Mouse (Mus musculus) heart, adult 9 months (tissue): ENCODE measurements around the gene Sec1.

Experiments used
- DNase-seq, 2 experiments: peaks; one replicate each; pipeline ENCODE4 v3.0.0; 2022; ENCODE audit warnings: low spot score in 2 of 2

Gene Sec1

DNA sequence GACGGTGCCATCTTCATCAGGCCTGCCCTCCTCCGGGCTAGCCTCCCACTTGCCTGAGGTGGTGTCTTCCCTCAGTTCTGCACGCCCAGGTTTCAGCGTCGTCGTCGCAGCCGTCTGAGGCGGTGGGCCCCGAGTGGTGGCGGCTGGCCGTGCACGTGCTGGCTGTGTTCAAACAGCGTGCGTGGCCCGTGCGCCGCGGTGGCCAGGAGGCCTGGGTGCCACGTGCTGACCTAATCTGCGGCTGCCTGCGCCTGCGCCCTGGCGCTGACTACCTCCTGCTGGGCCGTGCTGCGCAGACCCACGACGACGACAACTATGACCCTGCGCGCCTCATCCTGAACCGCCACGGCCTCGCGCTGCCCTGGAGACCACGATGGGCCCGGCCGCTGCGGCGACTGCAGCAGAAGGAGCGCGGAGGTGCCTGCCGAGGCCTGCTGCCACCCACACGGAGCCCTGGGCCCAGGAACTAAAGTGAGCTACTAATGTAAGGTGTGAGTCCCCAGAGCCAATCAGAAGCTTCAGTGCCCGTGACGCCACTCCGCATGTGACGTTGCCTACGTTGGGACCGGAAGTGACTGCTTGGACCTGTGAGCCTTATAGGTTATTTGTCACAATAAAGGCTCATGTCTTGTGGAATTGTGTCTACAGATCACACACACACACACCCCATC, at the start of gene Sec1:
Sec1 (minus strand) TSS at position 482 of the 671 bp plus-strand sequence.
- DNase-seq: no peak

DNA sequence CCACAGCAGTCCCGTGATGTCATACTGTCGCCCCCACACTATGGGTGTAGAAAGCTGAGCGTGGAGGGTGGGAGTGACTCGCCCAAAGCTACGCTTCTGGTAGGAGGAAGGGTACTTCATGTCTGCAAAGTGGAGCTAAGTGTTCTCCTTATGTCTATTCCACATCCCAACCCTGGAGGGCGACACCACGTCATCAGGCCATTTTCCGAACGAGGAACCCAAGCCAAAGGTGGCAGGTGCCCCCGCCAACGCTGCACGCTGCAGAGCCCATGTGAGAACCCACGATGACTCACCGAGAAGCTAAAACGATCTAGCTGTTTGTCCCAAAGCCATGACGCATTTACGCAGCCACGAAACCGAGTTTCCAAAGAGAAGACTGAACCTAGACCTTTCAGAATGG, 48.1 kb upstream of the Sec1 start:
- DNase-seq: no peak

DNA sequence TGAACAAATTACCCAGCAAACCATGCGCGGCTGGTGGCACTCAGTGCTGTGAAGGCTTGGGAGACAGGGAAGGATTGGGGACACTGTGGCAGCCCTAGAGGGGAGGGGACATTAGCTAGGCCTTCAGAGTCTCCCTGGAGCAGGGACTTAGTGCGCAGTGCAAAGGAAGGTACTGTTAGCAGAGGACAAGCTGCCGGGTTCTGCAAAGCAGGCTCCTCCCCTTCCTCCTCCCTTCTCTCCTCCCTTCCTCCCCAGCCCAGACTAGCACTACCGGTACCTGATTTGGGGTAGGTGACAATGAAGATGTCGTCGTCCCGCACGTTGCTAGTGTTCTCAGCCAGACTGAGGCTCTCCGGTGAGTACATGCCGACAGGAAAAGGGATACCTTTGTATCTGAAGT, 47.6 kb upstream of the Sec1 start:
- DNase-seq: no peak

DNA sequence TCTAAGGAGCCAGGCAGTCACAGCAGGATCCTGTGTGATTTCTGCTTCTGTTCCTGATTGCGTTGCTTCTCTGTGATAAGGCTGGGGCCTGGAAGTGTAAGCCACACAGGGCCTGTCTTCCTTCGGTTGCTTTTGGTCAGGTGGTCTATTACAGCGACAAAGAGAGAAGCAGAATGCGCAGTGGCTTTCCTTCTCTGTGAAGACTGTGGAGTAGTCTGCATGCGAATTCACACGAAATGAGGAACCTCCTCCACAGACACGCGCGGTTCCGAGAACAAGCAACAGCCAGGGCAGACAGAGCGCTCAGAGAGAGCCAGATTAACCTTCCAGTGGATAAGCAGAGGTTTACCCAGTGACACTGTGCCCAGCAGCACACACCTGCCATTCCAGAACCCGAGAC, 47.1 kb upstream of the Sec1 start:
- no peak for DNase-seq

DNA sequence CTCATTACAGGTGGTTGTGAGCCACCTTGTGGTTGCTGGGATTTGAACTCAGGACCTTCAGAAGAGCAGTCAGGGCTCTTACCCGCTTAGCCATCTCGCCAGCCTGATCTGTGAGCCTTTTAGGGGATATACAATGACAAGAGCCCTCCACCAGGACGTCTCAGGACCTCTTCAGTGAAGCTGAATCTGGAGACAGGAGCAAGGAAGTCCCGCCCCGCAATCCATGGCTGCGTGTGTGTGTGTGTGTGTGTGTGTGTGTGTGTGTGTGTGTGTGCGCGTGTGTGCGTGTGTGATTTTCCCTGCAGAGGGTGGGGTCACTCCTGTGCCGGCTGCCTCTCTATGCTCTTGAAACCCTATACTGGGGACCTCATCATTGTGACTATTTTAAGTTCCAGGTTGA, 45.6 kb upstream of the Sec1 start:
- no peak for DNase-seq

DNA sequence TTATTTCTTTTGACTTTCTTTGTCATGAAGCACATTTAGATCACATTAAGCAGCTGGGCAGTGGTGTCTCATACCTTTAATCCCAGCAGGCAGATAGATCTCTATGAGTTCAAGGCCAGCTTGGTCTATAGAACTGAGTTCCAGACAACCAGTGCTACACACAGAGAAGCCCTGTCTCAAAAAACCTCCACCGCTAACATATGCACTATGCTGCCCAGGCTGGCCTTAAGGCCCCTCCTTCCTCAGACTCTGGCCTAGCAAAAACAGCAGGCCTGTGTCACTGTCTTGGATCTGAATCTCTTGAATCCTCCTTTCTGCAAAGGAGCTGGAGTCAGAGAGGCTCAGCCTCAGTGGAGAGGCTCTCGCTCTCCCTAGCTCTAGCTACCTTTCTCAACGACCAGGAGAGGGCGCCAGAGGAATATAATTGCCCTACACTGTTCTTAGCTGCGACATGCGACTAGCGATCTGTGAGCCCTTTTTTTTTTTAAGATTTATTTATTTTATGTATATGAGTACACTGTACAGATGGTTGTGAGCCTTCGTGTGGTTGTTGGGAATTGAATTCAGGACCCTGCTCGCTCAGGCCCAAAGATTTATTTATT, 45.1 kb upstream of the Sec1 start:
- peak in 1 of 2 experiments; percentile 67 for DNase-seq

DNA sequence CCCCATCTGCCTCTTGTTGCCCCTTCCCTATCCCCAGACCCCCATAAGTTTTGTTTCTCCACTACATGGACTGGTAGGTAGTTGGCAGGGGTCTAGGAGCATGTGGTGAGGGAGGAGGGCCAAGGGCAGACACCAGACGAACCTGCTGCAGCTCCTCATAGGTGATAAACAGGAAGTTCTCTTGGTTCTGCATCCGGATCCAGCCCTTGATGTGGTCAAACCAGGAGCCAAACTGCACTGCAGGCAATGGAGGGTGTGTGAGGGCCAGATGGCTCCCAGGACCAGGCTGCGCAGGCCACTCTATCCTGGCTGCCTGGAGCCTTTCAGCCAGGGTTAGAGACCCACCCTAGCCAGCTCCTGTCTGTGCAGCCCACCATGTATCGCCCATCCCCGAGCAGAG, 39.3 kb upstream of the Sec1 start:
- DNase-seq: no peak

DNA sequence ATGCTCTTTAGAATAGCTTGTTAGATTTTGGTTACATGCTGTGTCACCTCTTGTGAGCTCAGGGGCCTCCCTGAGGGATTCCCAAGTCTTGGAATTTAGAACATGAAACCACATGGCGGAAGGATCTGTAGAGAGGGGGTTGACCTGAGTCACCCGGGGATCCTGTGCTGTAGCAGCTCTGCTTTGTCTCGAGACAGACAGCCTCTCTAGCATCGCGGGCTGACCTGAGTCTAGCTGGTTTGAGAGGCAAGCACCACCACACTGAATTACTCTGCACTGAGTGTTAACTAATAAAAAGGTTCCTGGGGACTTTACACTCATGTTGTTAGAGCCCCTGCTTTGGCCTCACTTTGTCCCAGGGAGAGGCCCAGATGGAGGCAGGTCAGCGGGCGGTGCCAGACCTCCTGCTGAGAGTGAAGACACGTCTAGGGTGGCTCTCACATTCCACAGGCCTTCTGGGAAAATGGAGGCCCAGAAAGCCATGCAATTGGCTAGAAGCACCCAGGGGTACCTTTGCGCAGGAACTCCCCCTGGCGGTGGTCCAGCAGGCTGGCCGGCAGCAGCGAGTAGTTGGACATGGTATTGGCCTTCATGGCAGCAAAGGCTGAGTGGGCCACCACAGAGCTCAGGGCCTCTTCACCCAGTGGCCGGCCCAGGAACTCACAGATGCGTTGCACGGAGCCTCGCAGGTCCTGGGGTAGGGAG, 36.7 kb upstream of the Sec1 start:
- DNase-seq: no peak

DNA sequence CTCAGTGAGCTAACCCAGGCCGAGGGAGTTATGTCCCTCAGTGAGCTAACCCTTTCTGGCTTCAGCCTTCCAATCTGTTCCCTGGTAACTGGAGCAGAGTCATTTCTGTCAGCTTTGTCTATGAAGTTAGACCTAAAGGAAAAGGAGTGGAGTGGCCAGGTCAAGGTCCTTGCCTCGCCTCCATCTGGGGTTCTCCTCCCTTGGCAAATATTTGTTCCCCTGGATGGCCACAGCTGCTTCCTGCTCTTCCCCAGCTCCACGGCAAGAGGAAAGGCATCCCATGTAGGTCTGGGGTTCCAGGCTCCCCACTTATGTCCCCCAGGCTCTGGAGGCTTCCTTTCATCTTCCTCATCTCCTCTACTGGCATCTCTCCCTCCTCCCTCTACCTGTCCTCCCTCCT, 33.4 kb upstream of the Sec1 start:
- no peak for DNase-seq

DNA sequence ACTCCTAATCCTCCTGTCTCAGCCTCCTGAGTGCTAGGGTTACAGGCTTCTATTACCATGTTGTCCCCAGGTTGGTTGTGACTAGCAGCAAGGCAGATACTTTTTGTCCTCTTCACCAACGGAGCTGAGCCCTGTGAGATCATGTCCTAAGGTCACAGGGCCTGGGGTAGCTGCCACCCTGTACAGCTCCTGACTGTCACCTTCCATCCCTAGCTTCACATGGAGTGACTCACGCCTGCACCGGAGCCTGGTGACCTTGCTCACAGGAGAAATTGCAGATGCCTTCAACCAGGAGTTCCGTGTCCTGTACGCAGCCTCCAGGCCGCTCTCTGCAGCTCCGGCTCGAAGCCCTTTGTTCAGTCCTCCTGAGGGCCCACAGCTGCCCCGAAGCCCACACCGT, 32.2 kb upstream of the Sec1 start:
- no peak for DNase-seq

DNA sequence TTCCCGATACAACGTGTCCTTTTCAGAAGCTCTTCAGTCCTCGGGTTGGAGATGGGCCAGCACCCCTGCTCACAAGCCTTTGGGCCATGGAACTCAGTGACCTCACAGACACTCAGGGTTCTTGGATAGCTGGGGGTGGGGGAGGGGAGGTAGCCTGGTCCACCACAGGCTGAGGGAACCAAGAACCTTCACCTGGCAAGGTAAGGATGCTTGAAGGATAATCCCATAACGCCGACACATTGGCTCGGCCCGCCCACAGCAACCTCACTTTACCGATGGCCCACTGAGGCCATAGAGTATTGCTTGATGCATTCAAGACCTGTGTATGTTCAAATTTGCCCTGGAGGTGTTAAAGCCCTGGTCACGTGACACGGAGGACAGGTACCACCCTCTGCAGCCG, 31.5 kb upstream of the Sec1 start, which contains the start of gene Spaca4:
Spaca4 (minus strand) TSS at position 101 of the 400 bp plus-strand sequence.
- no peak for DNase-seq

DNA sequence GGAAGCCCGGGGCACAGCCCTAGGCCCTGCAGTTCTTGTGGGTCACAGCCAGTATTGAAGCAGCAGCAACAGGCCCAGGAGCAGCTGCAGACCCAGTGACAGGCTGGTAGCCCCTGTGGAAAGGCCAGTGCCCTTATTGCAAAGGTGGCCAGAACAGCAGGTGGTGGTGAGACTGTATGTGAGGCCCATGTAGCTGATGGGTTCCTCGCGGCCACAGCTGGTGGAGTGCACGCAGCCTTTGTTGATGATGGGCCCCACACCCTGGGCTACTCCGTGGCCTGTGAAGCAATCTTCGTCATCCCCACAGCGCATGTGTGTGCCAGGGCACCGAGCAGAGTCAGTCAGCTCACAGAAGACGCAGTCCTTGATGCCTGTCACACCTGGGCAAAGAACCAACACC, 30.9 kb upstream of the Sec1 start:
- no peak for DNase-seq

DNA sequence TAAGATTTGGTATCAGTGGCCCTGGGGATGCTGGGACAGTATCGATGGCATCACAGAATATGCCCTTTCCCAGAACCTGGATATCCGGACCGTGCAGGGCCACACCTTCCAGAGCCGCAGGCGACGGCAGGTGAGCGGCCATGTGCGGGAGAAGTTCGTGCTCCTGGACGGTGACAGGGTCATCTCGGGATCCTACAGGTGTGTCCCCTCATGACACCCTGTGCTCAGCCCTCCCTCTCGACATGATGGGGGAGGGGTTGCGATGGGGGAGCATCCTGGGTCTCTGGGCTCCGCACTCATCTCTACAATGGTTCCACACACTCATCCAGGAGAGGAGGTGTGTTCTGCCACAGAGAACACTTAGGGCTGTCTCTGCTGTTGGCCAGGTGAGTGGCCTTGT, 29.6 kb upstream of the Sec1 start:
- no peak for DNase-seq

DNA sequence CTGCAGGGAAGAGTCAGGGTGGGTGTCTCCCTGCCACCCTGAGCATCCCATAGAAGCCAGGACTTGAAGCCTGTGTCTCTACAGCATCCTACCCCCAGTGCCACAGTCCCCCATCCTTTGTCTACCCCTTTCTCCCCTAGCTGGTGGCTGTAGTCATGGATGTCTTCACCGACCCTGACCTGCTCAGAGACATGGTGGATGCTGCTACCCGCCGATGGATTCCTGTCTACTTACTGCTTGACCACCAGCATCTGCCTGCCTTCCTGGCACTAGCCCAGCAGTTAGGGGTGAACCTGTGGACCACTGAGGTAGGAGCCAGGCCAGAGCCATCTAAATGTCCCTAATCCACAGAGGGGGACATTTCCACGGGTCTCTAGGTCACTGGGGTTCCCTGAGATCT, 29.1 kb upstream of the Sec1 start:
- DNase-seq: no peak

DNA sequence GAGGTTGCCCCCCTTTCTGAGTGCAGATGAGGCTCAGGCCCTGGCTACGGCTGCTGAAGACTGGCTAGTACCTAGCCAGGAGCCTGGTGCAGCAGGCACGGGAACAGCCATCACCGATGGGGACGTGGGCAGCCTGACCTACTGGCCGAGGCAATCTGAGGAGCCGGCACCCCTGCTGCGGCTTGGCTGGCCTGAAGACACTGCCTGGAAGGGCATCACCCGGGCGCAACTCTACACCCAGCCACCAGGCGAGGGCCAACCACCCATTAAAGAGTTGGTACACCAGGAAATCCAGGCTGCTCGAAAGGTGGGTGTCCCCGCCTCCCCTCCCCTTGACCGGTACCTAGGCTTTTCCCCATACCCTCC, 28.1 kb upstream of the Sec1 start:
- no peak for DNase-seq

DNA sequence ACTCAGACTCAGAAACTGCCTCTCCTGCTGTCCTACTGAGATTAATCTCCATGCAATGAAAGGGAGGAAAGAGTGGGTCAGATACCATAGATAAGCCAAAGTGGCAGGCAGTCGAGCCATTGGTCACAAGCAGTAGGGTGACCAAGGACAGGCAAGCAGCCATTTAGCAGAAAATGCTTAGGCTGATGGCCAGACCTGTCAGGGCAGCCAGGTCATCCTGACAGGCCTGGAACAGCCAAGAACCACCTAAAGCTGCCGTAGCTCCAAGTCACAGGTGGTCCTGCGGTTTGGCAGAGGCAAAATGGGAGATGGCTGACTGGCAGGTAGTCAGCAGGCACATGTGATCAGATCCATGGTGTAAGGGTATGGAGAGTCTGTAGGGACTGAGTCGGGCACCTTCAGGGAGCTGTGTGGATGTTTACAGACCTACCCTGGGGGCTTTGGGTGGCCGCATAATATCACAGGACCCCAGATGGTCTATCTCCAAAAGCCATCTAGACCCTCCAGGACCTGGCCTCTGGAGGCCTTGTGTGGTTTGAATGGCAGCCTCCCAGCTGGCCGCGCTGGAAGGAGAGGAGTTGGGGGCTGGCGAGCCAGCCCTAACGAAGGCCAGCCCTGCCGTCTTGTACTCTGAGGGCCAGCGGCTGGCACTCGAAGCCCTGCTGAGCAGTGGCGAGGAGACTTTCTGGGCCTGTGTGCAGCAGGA, 27.6 kb upstream of the Sec1 start:
- DNase-seq: peak in 1 of 2 experiments; percentile 16

DNA sequence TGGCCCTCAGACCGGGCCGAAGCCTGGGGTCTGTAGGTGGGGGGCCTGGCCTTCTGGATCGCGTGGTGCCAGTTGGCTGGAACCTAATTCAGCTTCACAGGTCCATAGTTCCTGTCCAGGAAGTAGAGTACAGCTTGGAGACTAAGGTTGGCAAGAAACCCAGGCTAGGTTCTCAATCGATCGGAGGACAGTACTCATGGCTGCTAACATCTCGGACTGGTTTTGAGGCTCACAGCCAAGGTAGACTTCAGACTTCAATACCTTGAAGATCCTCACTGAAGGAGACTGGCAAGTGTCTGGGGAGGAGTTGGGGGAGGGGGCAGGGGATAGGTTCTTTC, 27.0 kb upstream of the Sec1 start:
- DNase-seq: no peak

DNA sequence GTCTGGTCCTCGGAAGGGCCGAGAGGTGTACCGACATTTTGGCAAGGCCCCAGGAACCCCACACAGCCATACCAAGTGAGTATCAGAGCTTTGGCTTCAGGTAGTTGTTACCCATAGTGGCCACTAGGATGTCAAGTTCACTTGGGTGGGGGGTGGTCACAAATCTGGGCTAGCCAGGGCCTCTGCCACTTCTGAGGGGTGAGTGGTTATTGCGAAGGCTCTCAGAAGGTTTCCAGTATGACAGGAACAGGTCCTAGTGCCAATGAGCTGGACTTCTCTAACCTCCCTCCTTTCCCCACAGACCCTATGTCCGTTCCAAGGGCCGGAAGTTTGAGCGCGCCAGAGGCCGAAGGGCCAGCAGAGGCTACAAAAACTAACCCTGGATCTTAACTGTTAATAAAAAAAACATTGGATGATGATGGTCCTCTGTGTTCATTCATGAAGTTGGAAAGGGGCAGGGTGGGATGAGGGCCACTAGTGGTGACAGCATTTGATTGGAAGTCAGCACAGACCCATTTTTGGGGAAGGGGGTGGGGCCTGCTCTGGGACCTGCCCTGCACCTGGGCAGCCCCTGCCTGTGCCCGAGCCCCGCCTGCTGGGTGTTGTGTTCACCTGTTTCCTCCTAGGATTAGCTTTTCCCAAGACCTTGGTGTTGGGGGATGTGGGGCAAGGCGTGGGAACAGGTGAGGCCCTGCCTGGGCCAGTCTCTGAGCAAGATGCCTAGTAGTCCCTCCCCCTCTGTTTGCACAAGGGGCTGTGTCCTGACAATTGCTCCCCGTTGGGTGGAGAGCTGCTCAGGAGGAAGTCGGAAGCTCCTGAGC, 26.4 kb upstream of the Sec1 start, which contains the start of gene Fam83e:
Fam83e (plus strand) TSS at position 800 of the 821 bp plus-strand sequence.
- DNase-seq: no peak

DNA sequence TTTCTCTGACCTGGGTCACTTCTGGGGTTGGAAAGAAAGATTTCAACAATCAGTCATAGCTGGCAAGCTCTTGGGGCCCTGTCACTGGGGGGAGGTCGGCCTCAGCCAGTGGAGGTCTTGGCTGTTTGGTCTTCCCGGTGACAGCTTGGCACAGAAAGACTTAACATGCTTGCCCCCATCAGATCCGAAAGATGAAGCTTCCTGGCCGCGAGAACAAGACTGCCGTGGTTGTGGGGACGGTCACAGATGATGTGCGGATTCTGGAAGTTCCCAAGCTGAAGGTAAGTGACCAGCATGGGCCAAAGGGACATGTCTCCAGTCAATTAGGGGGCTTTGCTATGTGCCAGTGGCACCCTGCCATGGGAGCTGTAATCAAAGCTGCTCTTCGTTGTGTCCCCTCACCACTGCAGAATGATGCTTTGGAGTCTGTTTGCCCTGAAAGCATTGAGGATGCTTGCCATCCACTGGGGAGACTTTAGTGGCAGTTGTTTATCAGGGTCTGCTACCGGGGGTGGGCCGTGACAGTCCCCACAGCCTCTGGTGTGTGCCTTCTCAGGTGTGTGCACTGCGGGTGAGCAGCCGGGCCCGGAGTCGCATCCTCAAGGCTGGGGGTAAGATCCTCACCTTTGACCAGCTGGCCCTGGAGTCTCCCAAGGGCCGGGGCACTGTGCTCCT, 25.7 kb upstream of the Sec1 start:
- no peak for DNase-seq

DNA sequence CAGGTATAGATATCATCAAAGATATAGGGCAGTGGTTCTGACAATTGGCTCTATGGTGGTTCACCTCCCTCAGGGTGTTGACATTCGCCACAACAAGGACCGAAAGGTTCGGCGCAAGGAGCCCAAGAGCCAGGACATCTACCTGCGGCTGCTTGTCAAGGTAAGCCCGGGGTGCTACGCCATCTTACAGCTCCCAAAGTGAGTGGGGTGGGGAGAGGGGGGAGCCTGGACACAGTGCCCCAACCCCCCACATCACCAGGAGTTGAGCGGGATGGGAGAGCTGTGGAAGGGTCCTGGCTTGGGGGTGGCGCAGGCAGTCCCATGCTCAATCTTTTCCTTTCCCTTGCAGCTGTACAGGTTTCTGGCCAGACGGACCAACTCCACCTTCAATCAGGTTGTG, 25.0 kb upstream of the Sec1 start:
- DNase-seq: no peak

DNA sequence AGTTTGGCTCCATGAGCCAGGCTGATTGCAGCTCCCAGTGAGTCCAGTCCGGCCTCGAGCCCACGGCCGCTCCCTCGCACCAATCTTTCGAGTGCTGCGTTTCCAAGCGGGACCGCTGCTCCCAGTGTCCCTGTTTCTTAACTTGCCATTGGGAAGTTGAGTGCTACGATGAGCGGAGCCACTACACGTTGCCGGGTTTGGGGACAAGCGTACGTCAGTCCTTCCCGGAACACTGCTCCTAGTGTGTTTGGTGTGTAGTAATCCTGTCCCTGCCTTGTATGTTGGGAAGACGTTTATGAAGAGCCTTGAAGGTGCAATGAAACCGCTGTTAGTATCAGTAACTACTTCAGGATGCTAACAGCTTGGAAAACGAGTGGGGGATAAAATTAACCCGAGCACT, 24.1 kb upstream of the Sec1 start:
- DNase-seq: no peak
